Mouse (Mus musculus) adipocyte (in vitro differentiated cells): Measurements from ENCODE around the gene Pwp2.
"Not testable (repeated sequence)": the region's sequence is repeated elsewhere in the genome, so short reads cannot be mapped to it uniquely, and the experiment has no call there.

Source experiments
- DNase-seq: peaks from one replicate; pipeline ENCODE4 v3.0.0-alpha.2; 2016; ENCODE audit warnings: low spot score

The Pwp2 gene

GRCm38 (mm10) chr10:78140843-78141242 is 44.1 kb downstream of the Pwp2 start:
- DNase-seq = peak; percentile 60

- DNase-seq = no peak
Observed at GRCm38 (mm10) chr10:78140251-78140600, 44.7 kb downstream of the Pwp2 start.

- DNase-seq = no peak
Observed at GRCm38 (mm10) chr10:78139572-78140250, 45.2 kb downstream of the Pwp2 start.

GRCm38 (mm10) chr10:78138812-78139523 is 46.0 kb downstream of the Pwp2 start:
- no peak for DNase-seq

- no peak for DNase-seq
Observed at GRCm38 (mm10) chr10:78137191-78137590, 47.8 kb downstream of the Pwp2 start.

GRCm38 (mm10) chr10:78135947-78136346 is 49.0 kb downstream of the Pwp2 start:
- peak; percentile 31 for DNase-seq

GRCm38 (mm10) chr10:78134975-78135798 is 49.8 kb downstream of the Pwp2 start:
- no peak for DNase-seq

- DNase-seq = no peak
Observed at GRCm38 (mm10) chr10:78134400-78134799, 50.5 kb downstream of the Pwp2 start.

- DNase-seq = no peak
Observed at GRCm38 (mm10) chr10:78129998-78130397, 55.0 kb downstream of the Pwp2 start.

GRCm38 (mm10) chr10:78129423-78129822 is 55.5 kb downstream of the Pwp2 start:
- DNase-seq = no peak

- DNase-seq = no peak
Observed at GRCm38 (mm10) chr10:78128647-78129046, 56.3 kb downstream of the Pwp2 start.

GRCm38 (mm10) chr10:78127931-78128330 is 57.0 kb downstream of the Pwp2 start:
- DNase-seq = no peak

GRCm38 (mm10) chr10:78127046-78127870 is 57.7 kb downstream of the Pwp2 start:
- DNase-seq = no peak

GRCm38 (mm10) chr10:78126311-78126710 is 58.6 kb downstream of the Pwp2 start:
- no peak for DNase-seq

GRCm38 (mm10) chr10:78125061-78125460 is 59.9 kb downstream of the Pwp2 start:
- DNase-seq = not testable (repeated sequence)

GRCm38 (mm10) chr10:78124137-78124536 is 60.8 kb downstream of the Pwp2 start:
- not testable (repeated sequence) for DNase-seq
